Mouse (Mus musculus): ENCODE measurements around the gene Ndufv2. TPM values are rescaled to one million over a fixed set of nuclear protein-coding genes. Genes with fewer than 3 reads are reported as not detected.

Ndufv2 gene
- total RNA-seq, 2 experiments from 2014 or later = 990 to 1,025 TPM

Other genes with a start within 250 kb of the Ndufv2 start
- gene Ralbp1, start 215.8 kb downstream of the Ndufv2 start, total RNA-seq (2021) = 10 to 100 TPM; 30.7 to 38.1 TPM
- gene Twsg1, start 150.3 kb downstream of the Ndufv2 start, total RNA-seq (2021) = 10 to 100 TPM; 67.5 to 71.5 TPM
- gene Ankrd12, start 24.5 kb downstream of the Ndufv2 start, total RNA-seq (2021) = 10 to 100 TPM; 16.6 to 18.6 TPM
- 10 to 100 TPM; 22.6 to 25.8 TPM for gene Washc1, start 10.0 kb upstream of the Ndufv2 start, total RNA-seq (2021)
- 1 to 10 TPM; 2.9 to 4.3 TPM for gene Ddx11, start 22.0 kb upstream of the Ndufv2 start, total RNA-seq (2021)